Mouse (Mus musculus): ENCODE results near the gene Serpinb2. TPM values are rescaled to one million over a fixed set of nuclear protein-coding genes. Genes with fewer than 3 reads are reported as not detected.

Gene Serpinb2
- polyA plus RNA-seq, 1 experiment: 0.05 TPM

GRCm38 (mm10) chr1:107505898-107506562, 5.2 kb upstream of the Serpinb2 start:
- 71% methylated on average over 8 of the region's 8 CpGs for WGBS
- H3K27me3 ChIP-seq (ENCODE audit: control insufficient read depth, insufficient read depth, low read length): no peaks in the 10 kb centered on the region
- H3K36me3 ChIP-seq (ENCODE audit: control insufficient read depth, insufficient read depth, low read length): no peaks in the 10 kb centered on the region
- no peak overlapping the region for H3K27ac ChIP-seq (ENCODE audit: insufficient read depth, low read depth, low read length)
- H3K4me3 ChIP-seq (ENCODE audit: low read depth, low read length): no peak overlapping the region
- H3K4me1 ChIP-seq (ENCODE audit: control insufficient read depth, insufficient read depth, insufficient read length, low read length): no peaks in the 10 kb centered on the region
- TF ChIP-seq POLR2A (IDR thresholded peaks at IDR 0.05; ENCODE audit: low read depth, low read length): no peak

GRCm38 (mm10) chr1:107512194-107513138, 1.2 kb downstream of the Serpinb2 start:
- H3K27ac ChIP-seq (ENCODE audit: insufficient read depth, low read depth, low read length): no peak overlapping the region
- TF ChIP-seq POLR2A (IDR thresholded peaks at IDR 0.05; ENCODE audit: low read depth, low read length) (no peak), CTCF (IDR thresholded peaks at IDR 0.05; ENCODE audit: extremely low read depth, insufficient read length, insufficient replicate concordance, low read depth, low read length) (no peak)
- 64% methylated on average over 2 of the region's 2 CpGs for WGBS
- no peaks in the 10 kb centered on the region for H3K4me1 ChIP-seq (ENCODE audit: control insufficient read depth, insufficient read depth, insufficient read length, low read length)
- H3K4me3 ChIP-seq (ENCODE audit: low read depth, low read length): no peak overlapping the region
- H3K36me3 ChIP-seq (ENCODE audit: control insufficient read depth, insufficient read depth, low read length): no peaks in the 10 kb centered on the region
- H3K27me3 ChIP-seq (ENCODE audit: control insufficient read depth, insufficient read depth, low read length): no peaks in the 10 kb centered on the region

- no peaks in the 10 kb centered on the region for H3K4me1 ChIP-seq (ENCODE audit: control insufficient read depth, insufficient read depth, insufficient read length, low read length)
- H3K27me3 ChIP-seq (ENCODE audit: control insufficient read depth, insufficient read depth, low read length): no peaks in the 10 kb centered on the region
- no peak for TF ChIP-seq POLR2A (IDR thresholded peaks at IDR 0.05; ENCODE audit: low read depth, low read length)
- no peak for TF ChIP-seq CTCF (IDR thresholded peaks at IDR 0.05; ENCODE audit: extremely low read depth, insufficient read length, insufficient replicate concordance, low read depth, low read length)
- WGBS: 80% methylated on average over 1 of the region's 1 CpGs
- no peak overlapping the region for H3K27ac ChIP-seq (ENCODE audit: insufficient read depth, low read depth, low read length)
- no peaks in the 10 kb centered on the region for H3K36me3 ChIP-seq (ENCODE audit: control insufficient read depth, insufficient read depth, low read length)
- H3K4me3 ChIP-seq (ENCODE audit: low read depth, low read length): no peak overlapping the region
These were observed 2.3 kb downstream of the Serpinb2 start for GRCm38 (mm10) chr1:107513530-107513929.

- TF ChIP-seq CTCF (IDR thresholded peaks at IDR 0.05; ENCODE audit: extremely low read depth, insufficient read length, insufficient replicate concordance, low read depth, low read length): no peak
- no peak for TF ChIP-seq POLR2A (IDR thresholded peaks at IDR 0.05; ENCODE audit: low read depth, low read length)
- Histone ChIP-seq H3K36me3 (ENCODE audit: control insufficient read depth, insufficient read depth, low read length) (no peaks in the 10 kb centered on the region), H3K4me1 (ENCODE audit: control insufficient read depth, insufficient read depth, insufficient read length, low read length) (no peaks in the 10 kb centered on the region), H3K4me3 (ENCODE audit: low read depth, low read length) (no peak overlapping the region), H3K27me3 (ENCODE audit: control insufficient read depth, insufficient read depth, low read length) (no peaks in the 10 kb centered on the region), H3K27ac (ENCODE audit: insufficient read depth, low read depth, low read length) (no peak overlapping the region)
- WGBS: 49% methylated on average over 2 of the region's 2 CpGs
These were observed 4.7 kb downstream of the Serpinb2 start for GRCm38 (mm10) chr1:107515839-107516498.

GRCm38 (mm10) chr1:107525592-107525991, 14.4 kb downstream of the Serpinb2 start:
- 66% methylated on average over 4 of the region's 4 CpGs for WGBS

GRCm38 (mm10) chr1:107528325-107529078, 17.3 kb downstream of the Serpinb2 start:
- WGBS: 85% methylated on average over 3 of the region's 3 CpGs
- H3K36me3 ChIP-seq (ENCODE audit: control insufficient read depth, insufficient read depth, low read length): no peaks in the 10 kb centered on the region
- TF ChIP-seq POLR2A (IDR thresholded peaks at IDR 0.05; ENCODE audit: low read depth, low read length) (no peak), CTCF (IDR thresholded peaks at IDR 0.05; ENCODE audit: extremely low read depth, insufficient read length, insufficient replicate concordance, low read depth, low read length) (no peak)

More at GRCm38 (mm10) chr1:107525592-107525991, 14.4 kb downstream of the Serpinb2 start:
- Histone ChIP-seq H3K36me3 (ENCODE audit: control insufficient read depth, insufficient read depth, low read length) (no peaks in the 10 kb centered on the region), H3K27me3 (ENCODE audit: control insufficient read depth, insufficient read depth, low read length) (no peaks in the 10 kb centered on the region), H3K4me1 (ENCODE audit: control insufficient read depth, insufficient read depth, insufficient read length, low read length) (no peaks in the 10 kb centered on the region), H3K27ac (ENCODE audit: insufficient read depth, low read depth, low read length) (no peak overlapping the region), H3K4me3 (ENCODE audit: low read depth, low read length) (no peak overlapping the region)
- TF ChIP-seq POLR2A (IDR thresholded peaks at IDR 0.05; ENCODE audit: low read depth, low read length): no peak
- TF ChIP-seq CTCF (IDR thresholded peaks at IDR 0.05; ENCODE audit: extremely low read depth, insufficient read length, insufficient replicate concordance, low read depth, low read length): no peak

More at GRCm38 (mm10) chr1:107528325-107529078, 17.3 kb downstream of the Serpinb2 start:
- Histone ChIP-seq H3K4me1 (ENCODE audit: control insufficient read depth, insufficient read depth, insufficient read length, low read length) (no peaks in the 10 kb centered on the region), H3K27me3 (ENCODE audit: control insufficient read depth, insufficient read depth, low read length) (no peaks in the 10 kb centered on the region), H3K4me3 (ENCODE audit: low read depth, low read length) (no peak overlapping the region), H3K27ac (ENCODE audit: insufficient read depth, low read depth, low read length) (no peak overlapping the region)
